Mouse (Mus musculus): ENCODE results near the gene 4930470P17Rik.

4930470P17Rik gene

DNA sequence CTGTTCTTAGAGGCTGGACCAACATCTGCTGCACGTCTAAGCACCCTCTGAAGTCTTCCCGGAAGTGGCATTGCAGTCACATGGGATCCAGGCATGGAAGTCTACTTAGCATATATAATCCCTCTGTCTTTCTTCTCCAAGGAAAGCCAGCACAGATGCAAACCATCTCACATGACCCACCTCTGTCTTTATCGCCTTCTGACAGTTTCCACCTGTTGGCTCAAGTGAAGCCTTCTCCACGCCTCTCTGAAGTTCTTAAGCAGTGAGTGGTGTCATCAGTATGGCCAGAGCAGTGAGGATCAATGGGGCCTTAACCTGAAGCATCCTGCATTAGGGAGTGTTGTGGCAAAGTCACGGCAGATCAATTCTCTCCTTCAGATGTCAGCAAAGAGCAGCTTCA is 23.2 kb downstream of the 4930470P17Rik start:
- WGBS: 90% methylated on average over 5 of the region's 5 CpGs

DNA sequence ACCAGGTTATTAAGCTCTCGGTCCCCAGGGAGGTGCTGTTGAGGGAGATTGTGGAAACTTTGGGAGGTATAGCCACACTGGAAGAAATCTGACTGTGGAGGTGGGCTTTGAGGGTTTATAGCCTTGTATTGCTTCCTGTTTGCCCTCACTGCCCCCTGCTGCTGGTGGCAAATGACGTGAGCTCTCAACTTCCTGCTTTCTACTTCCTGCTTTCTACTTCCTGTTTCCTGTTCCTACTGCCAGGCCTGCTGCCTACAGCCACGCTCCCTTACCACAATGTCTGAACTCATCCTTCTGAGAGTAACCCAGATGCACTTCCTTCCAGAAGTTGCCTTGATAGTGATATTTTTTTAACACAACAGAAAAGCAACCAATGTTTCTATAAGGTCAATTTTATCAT is 24.3 kb downstream of the 4930470P17Rik start:
- 90% methylated on average over 3 of the region's 3 CpGs for WGBS

DNA sequence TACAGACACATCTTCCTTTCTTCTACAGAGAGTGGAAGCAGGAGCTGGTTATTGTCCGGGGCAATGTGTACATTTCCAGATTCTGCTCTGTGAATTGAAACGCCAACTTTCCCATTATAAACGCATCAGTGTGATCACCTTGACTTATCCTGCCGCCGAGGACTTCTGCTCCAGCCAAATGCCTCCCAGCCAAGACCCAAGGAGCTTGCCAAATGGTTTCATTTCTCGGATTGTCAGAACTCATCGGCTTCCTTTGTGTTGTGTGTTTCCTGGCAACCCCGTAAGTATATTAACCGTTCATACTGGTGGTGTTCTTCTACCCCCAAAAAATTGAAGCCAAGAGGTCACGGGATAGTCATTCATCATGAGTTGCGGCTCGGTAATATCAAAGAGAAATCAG is 25.7 kb downstream of the 4930470P17Rik start:
- 66% methylated on average over 12 of the region's 12 CpGs for WGBS

DNA sequence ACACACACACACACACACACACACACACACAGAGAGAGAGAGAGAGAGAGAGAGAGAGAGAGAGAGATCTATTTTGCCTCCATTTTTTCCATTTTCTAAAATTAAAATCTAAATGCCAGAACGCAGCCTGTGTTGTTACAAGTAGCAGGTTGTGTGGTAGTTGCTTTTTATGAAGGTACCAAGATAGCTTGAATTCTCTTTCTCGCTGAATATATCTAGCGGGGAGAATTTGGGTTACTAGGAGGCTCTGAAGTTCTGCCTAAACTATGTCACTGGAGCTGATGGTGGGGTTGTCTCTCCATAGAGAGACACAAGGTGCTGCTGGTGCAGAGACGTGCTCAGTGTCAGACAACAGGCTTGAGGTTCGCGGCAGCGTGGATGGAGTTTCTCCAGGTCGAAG is 36.8 kb downstream of the 4930470P17Rik start:
- 58% methylated on average over 8 of the region's 8 CpGs for WGBS

DNA sequence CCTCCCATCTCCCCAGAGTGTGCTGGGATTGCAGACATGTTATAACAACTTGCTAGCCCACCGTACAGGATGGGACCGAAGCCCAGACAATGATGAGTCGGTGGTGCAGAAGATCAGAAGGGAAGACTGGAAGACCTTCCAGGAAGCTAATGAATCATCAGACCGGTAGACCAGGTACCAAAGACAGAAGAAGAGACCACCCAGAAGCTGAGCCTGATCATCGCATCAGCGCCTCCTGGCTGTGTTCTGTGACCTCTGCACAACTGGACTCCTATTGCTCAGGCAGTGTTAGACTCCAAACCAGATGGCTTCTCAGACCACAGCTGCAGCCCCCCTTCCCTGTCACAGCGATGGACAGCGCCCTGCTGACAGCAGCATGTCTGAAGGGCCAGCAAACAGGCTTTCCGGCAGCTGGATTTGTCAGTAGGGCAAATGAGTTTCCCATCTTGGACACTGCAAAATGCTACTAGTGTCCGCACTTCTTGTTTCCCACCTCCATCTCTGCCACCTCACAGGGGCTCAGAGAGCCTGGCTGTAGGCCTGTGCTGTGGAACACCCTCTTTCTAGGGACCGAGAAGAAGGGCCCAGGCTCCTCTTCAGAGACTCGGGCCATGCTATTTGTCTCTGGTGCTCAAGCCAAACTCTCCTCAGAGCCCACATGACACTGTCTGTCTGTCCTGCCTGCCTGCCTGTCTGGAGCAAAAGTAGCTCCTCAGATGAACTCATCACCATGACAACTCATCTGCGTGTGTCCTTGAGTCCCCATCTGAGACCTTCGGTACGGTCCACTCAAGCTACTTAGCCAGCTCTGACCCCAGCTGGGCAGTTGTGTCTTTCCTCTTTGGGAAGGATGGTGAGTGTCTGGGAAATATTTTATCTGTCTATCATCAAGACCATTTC is 37.6 kb downstream of the 4930470P17Rik start:
- WGBS: 75% methylated on average over 15 of the region's 15 CpGs

DNA sequence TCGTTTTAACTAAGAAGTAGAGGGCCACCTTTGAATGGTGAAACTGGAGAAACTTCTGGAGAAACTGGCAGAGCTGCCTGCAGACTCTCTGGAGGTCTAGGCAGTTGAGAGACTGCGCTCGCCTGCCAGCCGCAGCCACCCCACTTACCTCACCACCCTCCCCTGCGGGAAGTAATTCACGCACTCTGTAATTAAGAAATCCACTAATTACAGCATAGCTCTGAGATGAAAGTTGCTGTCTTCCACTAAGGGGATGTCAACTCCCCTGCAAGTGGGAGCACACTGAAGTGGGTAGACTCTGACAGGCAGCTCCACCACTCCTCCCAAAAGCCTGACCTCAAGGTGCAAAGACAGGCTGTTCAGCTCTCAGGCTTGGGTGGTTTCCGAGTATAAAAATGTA is 49.7 kb downstream of the 4930470P17Rik start:
- WGBS: 63% methylated on average over 7 of the region's 7 CpGs

DNA sequence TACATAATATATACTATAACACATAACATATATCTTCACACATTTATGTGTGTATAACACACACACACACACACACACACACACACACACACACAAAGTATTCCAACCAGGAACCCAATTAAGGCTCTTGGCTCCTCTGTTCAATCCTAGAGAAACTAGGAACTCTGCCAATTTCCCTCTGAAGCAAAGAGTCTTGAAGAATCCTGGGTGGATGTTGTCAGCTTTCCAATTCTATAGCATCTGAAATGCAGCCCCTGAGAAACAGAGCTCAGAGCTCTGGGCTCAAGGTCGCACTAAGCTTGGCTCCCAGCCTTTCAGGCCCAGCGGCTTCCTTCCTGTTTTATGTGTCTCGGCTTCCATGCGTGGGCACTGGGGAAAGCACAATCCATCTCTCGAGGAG is 51.6 kb downstream of the 4930470P17Rik start:
- 17% methylated on average over 5 of the region's 5 CpGs for WGBS

DNA sequence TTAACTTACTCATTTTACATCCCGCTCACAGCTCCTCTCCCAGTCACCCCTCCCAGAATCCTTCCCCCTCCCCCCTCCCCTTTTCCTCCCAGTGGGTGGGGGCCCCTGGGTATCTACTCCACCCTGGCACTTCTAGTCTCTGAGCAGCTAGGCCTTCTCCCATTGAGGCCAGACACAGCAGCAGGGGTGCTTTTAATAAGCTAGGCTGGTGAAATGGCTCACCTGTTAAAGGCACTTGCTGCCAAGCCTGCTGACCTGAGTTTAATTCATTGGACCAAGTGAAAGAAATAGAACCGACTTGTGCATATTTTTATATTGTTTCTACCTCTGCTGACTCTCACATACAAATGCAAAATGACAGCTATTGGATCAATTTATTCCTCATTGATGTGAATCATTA is 52.7 kb downstream of the 4930470P17Rik start:
- WGBS: 81% methylated on average over 2 of the region's 2 CpGs

DNA sequence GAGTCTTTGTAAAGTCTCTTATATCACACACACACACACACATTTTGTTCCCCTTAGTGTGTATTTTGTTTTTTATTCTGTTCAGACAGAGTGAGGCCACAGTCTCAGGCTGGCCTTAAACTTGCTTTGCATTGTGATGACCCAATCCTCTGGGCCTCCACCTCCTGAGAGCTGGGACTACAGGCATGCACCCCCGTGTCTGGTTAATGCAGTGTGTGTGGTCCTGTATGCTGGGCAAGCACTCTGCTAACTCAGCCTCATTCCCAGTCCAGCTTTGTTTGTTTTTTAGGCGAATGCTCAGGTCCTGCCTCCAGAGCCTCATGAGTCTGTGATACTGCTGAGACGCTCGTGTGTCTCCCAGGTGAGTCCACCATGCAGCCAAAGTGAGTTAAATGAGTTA is 53.8 kb downstream of the 4930470P17Rik start:
- WGBS: 76% methylated on average over 4 of the region's 4 CpGs

DNA sequence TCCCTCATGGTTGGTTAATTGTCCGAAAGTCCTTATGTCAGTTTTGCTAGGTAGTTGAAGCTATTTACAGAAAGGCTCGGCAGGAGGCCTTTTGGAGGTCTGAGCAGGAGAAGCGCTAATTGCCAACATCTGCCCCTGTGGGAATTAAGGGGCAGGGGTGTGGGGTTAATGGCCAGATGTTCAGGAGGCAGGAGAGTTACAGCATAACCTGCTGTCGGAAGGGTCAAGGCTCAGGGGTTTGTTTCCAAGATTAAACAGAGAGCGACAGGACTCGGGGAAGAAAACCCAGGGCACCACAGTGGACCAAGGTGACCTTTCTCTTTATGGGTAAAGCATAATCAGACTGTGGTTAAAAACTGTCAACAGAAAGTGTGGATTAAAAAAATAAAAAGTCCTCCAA is 54.3 kb downstream of the 4930470P17Rik start:
- 77% methylated on average over 6 of the region's 6 CpGs for WGBS

DNA sequence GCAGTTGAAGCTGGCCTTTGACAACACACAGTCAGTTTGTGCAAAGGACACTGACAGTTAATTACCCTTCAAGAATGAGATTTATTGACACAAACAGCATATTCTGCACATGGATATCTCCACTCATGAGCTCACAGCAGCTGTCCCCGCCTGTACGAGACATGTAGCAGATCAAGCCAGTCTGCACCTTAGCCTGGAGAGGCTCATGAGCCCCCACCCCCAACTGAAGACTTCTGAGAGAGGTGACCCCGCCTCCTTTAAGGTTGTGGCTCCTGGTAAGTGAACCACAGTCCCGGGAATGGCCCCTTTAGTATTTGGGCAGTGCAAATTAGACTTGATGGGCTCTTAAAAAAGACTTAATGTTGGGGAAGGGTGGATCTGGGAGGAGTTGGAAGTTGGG is 56.1 kb downstream of the 4930470P17Rik start:
- 77% methylated on average over 4 of the region's 4 CpGs for WGBS

DNA sequence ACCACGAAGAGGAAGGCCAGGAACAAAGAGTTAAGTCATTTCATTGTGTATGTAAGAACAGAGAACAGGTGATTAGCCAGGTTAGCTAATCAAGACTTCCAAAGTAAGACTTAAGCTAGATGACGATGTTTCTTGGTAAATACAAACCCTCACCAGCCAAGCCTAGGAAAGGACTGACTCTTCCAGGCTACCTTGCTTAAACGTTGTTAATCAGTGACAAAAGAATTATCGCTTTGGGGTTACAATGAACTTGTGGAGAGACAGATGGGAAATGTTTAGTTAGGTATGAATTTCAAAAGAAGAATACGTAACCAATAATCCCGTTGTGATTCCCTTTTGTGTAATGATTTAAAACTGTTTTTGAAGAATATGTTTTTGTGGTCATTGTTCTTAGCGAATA is 56.9 kb downstream of the 4930470P17Rik start:
- 88% methylated on average over 7 of the region's 7 CpGs for WGBS

DNA sequence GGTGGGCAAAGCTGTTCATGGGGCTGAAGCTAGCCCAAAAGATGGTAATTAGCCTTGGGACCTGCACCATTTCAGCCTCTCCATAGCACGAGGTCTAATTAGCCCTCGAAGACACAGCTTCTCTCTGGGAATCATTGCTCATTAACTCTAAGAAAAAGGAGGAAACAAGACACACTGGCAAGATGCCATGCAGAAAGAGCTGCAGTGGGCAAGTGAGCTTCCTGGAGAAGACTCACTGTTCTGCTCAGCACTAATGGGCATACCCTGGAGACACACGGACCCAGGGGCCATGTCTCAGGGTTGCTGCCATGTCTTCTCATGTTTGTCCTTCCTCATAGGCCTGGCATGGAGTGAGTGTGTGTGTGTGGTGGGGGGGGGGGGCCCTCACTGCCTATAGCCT is 57.7 kb downstream of the 4930470P17Rik start:
- WGBS: 47% methylated on average over 3 of the region's 3 CpGs

DNA sequence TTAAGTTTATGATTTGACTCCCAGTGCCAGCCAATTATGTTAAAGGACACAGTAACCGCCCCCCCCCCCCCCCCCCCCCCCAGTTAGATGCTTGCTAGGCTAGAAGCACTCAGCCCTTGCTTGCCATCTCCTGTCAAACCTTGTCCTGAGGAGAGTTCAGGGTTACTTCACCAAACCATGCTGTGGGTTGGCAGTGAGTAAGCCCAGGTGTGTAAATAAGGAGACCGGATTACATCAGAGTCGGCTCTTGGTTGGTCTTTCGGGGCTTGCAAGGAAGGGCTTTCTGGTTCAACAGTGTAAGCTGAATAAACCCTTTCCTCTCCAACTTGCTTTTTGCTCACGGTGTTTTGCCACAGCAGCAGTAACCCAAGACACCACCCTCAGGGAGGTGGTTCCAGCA is 58.2 kb downstream of the 4930470P17Rik start:
- WGBS: 91% methylated on average over 4 of the region's 5 CpGs

DNA sequence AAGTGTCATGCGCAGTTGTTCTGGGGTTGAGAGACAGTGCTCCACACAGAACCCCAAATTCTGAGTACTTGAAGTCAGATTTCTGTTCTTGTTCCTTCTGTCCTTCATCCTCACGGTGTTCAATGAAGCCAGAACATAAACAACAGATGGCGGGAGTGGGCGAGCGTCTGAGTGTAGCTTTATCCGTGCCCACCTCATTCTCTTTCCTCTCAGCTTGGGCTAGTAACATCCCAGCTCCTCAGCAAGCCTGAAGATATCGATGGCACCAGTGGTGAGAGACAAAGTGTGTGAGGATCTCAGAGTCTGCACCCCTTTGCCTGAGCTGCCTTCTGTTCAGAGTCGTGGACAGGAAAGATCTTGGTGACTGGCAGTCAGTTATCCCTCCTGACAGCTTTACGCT is 62.6 kb downstream of the 4930470P17Rik start:
- 52% methylated on average over 9 of the region's 9 CpGs for WGBS

DNA sequence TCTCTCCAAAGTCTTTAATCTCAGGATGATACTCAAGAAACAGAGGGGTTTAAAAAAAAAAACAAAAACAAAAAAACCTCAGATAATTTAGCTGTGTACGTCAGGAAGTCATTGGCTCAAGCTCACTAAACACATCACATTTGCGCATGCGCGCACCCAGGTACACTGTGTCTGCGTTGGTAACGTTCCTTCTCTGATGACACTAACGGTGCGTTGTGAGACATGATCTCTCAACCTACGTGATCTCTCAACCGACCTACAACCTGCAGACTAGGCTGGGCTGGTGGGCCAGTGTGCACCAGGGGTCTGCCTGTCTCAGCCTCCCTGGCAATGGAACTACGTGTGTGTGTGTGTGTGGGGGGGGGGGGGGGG is 67.0 kb downstream of the 4930470P17Rik start:
- WGBS: 82% methylated on average over 11 of the region's 11 CpGs

DNA sequence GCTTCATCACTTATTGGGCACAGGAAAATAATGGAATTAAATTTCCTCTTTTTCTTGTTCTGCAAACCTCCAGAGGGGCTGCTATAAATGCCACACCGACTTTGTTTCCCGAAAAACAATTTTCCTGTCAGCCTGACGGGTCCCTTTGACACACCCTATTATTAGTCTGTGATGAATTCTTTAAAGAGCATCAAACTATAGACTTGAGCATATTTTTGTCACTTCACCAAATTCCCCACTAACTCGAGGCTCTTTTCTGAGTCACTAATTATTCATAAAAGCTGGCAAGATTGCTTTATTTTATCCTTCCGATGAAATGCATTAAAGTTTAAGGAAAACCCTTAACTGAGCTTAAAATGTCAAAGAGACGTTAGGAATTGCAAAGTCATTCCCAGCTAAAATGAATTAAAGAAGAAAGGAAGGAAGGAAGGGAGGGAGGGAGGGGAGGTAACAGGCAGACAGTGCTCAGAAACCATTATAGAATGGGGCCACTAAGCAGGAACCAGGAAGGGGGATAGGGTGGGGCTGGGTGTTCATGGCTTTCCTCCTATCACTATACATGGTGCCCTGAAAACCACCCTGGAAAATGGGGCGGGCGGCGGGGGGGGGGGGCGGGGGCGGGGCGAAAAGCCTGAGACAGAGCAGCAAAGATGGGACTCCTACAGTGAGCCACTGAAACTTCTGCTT is 67.6 kb downstream of the 4930470P17Rik start:
- WGBS: 27% methylated on average over 12 of the region's 12 CpGs

DNA sequence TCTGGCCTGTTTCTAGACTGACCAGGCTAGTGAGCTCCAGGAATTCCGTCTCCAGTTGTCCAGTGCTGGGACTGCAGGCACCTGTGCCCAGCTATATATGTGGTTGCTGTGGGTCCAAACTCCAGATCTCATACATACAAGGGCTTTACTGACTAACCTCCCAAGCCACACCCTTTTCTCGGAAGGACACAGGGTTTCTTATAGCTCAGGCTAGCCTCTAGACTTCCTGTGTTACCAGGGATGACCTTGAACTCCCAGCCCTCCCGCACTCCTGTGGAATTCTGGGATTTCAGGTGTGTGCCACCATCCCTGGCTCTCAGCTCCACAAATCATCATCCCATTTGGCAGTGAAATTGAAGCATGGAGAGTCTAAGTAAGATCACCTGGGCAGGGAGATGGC is 71.6 kb downstream of the 4930470P17Rik start:
- 96% methylated on average over 3 of the region's 3 CpGs for WGBS

DNA sequence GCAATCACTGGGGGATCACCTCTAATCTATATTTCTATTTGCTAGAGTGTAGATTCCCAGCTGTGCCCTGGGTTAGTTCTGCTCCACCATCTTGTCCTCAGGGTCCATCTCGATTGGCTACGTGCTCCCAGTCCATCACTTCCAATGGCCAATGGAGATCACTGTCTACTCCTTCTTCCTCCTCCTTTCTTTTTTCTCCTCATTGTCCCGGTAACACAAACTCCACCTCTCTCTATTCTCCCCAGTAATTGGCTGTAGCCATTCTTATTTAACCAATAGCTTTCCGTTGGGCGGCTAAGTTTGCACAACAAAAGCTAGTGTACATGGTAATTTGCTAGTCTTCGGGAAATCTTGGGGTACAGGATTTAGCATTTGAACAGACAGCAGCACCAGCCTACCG is 72.1 kb downstream of the 4930470P17Rik start:
- 89% methylated on average over 7 of the region's 7 CpGs for WGBS
